Mouse (Mus musculus) spleen, postnatal 36 days (tissue): ENCODE measurements around the gene Ubald2.
A peak's percentile ranks its signal among the peaks of the same experiment; 100 is the strongest.
"Not testable (repeated sequence)": the region's sequence is repeated elsewhere in the genome, so short reads cannot be mapped to it uniquely, and the experiment has no call there.

Experiments used
- DNase-seq, 2 experiments: peaks; one replicate each; pipeline ENCODE4 v3.0.0; 2022; ENCODE audit warnings: low spot score in 2 of 2, mixed read lengths in 1 of 2

Gene Ubald2

DNA sequence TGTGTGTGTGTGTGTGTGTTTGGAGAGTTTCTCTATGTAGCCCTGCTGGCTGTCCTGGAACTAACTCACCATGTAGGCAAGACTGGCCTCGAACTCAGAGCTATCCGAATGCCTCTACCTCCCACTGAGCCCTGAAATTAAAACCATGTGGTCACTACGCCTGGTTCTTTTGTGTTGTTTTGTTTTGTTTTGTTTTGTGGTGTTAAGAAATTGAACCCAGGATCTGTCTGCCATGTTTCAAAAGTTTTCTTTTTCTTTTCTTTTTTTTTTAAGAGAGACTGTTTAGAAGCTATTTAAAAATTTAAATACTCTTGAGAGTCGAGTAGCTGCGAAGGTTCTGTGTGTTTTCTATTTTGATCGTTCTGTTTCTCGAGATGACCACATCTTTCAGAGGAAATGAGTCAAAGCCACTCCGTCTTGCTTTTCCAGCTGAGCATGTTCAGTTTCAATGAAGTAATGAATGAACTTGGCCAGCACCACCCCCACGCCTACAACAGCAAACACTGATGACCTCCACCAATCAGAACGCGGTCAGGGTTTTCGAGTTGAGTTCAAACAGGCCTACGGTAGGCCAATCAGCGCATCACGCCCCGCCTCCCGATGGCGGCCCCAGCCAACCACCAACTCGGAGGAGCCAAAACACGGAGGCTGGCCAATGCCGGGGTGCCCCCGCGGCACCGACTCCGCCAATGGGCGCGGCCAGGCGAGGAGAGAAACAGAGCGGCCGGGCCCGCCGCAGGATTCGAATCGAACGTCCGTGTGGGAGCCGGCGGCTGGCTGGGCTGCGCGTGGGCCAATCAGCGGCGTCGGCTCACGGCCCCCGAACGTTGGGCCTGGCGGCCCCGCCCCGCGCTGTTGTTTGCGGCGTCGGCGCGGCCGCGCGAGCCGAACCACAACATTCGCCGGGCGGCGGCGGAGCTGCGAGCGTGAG is at the start of gene Ubald2:
Gene Ubald2, plus strand, starts transcription at position 739 of the 931 bp plus-strand sequence.
- peak; percentile 100 for DNase-seq

DNA sequence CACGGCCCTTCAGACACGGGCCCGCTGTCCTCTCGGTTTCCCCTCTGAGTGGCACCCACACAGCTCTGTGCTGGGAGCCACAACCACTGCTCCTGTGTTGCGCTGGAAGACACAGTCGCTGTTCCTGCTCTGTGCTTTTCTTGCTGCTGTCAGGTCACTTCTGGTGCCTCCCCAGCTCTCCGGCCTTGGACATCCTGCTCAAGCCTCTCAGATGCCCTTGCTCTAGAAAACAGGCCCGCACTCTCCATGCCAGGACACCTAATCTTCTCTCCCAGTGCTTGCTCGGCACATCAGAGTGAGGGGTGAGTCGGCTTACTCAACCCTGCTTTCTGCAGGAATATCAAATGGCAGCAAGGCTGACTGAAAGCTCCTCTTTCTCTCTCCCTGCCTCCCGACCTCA is 49.7 kb upstream of the Ubald2 start:
- no peak for DNase-seq

DNA sequence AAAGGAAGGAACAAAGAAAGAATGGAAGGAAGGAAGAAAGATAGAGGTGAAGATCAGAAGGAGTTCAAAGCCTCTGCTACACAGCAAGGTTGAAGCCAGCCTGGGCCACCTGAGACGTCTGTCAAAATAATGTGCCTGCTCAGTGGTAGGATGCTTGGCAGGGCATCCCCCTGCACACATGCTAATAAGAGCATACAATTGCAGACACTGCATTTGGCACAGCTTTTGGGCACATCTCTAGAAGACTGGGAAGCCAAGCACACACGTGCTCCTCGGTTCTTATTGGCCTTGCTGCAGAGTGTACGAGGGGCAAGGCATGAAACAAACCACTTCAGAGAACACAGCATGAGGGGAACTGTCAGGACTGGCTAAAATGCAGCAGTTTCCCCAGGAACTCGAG is 47.9 kb upstream of the Ubald2 start:
- DNase-seq = no peak

DNA sequence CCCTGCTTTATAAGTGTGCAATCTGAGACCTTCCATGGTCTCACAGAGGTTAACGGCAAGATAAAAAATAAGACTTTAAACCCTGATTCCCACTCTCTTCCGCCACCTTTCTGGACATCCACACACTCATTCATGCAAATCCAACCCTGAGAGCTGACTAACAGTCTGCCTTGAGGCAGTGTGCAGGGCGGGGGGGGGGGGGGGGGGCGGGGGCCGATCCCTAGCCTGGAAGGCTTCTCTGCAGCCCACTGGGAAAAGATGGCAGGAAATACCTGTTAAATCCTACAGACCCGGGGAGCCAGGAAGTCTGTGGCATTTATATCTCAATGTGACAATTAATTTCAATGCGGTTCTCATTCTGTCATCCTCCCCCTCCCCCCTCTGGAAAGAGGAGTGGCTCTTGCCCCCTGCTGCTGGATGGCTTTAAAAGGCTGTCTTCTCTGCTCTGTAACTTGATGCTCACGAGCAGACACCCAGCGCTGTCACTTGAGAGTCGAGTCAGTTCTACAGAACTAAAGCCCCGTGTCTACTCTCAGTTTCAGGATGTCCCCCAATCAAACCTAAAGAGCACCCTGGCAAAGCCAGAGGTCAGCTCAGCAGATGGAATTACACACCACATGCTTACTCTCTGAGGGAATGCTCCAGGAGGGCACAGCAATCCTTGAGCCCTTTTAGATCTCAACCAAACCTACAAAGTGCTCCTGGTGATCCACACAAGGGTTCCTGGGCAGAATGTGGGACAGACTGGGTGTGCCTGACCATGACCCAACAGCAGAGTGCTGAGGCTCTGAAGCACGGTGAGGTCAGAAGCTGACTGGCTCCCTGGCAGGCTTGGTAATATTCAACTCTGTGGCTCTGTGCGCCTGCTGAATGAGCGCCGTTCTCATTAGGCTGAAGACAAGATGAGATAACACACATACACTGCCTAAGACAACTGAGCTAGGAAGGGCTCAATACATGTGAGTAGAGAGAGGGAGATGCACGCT is 46.5 kb upstream of the Ubald2 start:
- no peak for DNase-seq

DNA sequence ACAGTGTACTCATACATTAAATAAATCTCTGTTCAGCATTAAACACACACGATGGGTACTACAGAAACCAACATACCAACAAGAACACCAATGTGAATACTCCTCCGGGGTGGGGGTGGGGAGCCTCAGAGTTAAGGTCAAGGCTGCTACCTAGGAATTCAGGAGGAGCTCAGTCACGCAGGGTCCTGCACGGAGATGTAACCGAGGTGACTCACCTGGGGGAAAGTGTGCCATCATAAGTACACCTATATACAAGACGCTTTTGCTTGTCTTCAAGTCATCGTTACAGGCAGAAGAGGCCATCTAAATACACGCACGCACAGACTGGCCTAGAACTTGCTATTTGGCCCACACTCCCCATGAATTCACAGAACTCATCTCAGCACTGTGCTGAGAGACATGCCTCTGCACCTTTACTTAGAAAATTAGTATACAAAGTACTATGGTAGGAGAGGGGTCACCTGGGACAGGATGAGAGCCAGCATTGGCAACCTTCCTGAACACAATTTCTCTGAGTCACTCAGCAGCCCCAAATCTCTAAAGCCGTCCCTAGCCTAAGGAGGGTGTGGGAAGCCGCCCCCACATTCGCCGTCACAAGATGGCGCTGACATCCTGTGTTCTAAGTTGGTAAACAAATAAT is 44.9 kb upstream of the Ubald2 start:
- peak; percentile 42 to 65 for DNase-seq

DNA sequence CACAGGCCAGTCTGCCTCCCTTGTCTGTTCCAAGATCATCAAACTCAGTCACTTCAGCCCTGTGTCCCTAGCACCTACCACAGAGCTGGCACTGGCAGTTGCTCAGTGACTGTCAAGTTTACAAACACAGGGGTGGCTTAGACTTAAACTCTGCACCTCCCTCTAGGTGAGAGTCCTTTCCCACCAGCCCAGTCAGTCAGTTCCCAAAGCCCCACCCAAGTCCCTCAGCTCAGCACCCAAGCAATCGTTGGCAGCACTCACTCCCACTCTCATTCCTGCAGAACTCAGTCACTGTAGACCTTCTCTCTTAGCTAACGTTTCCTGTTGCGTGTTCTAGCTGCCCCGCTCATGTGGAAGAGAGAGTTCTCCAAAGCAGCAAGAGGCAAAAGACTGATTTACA is 39.1 kb upstream of the Ubald2 start:
- DNase-seq = no peak

DNA sequence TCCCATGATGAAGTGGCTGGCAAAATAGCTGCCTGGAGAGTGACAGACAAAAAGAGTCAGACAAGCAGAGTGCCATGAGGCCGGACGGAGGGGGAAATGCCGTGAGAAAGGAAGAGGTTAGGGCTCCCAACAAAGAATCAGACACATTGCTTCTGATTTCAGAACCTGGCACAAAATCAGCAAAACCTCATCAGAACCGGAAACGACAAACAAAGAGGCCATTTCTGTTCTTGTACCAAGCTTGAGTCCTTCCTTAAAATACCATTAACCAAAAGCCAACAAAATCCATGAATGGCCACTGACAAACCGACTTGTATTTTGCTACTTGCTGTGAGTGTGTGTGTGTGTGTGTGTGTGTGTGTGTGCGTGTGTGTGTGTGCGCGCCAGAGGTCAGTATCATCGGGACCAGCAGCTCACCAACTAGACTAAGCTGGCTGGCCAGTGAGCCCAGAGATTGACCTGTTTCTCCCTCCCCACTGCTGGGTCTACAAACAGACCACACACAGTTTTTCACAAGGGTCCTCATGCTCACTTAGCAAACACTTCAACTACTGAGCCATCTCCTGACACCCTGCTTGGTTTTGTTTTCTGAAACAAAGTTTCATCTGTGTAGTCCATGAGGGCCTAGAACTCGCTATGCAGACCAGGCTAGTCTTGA is 37.5 kb upstream of the Ubald2 start:
- no peak for DNase-seq

DNA sequence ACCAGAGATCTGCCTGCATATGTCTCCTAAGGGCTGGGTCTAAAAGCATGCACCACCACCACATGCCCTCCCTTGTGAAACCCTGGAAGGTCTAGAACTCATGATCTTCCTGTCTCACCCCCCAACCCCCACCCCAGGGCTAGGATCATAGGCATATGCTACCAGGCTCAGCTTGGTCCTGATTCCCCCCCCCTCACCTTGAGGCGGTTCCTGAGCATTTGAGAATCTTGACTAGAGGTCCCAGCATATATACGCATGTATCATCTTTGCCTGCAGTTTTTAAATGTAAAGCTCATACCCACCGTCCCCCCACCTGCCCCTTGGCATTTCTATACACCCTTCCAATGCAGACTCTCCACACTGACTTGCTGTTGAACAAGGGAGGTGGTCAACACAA is 37.0 kb upstream of the Ubald2 start:
- no peak for DNase-seq

DNA sequence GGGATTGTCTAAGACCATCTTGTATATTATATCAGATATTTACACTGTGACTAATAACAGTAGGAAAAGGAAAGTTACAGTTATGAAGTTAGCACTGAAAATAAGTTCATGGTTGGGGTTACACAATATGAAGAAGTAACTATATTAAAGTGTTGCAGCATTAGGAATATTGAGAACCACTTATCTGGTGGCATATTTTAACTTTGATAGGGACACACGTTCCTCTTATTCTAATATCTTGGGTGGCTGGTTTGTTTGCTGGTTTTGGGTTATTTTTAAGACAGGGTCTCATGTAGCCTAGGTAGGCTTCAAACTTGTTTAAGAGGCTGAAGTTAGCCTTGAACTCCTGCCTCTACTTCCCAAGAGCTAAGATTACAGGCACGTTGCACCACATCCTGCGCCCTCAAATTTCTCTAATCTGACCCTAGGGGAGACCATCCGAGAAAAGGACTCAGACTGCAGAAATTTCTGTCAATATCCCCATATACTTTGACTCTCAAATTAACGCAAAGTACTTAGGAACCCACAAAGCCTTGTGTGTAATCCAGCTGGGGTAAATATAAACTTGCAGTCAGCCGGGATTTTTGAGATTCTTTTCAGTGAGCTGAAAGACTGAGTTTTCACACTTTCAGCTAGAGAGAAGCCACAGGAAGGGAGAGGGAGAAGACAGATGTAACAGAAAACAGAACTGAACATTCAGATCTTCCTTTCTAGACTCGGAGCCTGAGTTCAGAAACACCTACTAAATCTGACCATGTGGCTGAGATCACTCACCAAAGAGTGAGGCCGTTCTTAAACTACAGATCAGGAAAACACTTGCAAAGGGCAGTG is 36.2 kb upstream of the Ubald2 start:
- no peak for DNase-seq

DNA sequence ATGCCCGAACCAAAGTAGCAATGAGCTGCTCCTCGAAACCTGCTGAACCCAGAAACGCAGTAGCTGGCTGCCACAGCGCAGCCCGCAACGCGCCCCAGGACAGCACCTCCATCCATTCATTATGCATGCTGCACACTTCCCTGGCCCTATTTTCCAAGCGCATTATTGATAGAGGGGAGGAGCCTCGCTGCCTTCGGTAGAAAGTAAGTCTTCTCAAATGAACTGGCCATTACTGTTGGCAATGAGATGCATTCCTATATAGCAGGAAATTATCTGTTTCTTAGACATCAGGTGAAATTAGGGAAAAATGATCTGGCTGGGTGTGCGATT is 35.6 kb upstream of the Ubald2 start:
- no peak for DNase-seq

DNA sequence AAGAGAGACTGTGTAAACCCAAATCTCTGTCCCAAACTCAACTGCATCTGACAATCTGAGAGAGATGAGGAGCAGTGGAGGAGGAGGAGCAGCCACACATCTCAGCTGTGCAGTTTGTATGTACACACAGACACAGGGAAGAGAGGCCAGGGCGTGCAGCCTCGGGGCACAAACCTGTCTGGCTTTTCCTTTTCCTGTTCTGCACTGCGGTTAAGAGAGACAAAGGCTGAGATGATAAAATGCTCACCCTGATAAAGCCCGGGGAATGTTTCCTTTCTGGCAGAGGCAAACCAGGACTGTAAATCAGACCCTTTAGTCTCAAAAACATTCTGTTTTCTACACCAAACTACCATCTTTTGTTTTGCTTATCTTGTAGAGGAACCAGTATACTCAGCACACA is 33.3 kb upstream of the Ubald2 start:
- DNase-seq = no peak

DNA sequence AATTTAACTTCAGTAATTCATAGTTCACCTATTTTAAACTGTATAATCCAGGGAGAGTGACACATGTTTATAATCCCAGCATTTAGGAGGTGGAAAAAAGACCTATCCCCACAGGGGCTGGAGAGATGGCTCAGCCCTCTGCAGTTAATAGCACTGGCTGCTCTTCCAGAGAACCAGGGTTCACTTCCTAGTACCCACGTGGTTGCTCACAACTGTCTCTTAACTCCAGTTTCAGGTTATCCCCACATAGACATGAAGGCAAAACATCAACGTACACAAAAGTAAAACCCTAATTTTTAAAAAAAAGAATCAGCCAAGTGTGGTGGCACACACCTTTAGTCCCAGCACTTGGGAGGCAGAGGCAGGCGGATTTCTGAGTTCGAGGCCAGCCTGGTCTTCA is 28.3 kb upstream of the Ubald2 start:
- DNase-seq = no peak

DNA sequence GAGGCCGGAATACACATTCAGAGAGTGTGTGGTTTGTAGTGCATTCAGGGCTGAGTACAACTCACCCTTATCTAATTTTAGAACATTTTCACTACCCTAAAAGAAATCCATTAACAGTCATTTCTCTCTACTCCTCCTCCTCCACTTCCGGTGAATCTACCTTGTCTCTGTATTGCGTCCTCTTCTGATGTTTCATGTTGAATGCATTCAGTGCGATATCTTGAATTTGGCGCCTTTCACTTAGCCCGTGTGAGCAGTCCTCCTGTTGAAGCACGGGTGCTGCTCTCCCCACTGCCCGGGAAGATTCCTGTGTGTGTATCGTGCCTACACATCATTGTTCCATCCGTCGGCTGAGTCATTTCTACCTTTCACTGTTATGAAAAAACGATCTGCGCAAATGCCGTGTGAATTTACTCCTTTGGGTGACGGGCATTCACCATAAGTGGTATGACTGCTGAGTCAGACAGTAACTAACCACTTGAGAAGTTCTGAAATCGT is 27.6 kb upstream of the Ubald2 start:
- peak; percentile 52 to 61 for DNase-seq

DNA sequence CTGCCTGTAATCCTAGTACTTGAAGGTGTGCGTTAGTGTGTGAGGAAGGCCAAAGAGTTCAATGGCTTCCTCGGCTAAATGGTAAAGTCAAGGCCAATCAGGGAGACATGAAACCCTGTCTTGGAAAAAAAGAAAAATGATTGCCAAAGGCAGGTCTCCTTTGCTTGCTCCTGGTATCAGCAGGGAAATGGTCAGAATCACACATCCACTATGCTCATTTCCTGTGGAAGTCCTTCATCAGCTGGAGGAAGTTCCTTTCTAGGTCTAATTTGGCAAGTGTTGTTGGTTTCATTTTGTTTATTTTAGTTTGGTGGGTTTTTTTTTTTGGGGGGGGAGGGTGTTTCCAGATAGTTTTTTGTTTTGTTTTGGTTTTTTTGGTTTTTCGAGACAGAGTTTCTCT is 24.9 kb upstream of the Ubald2 start:
- DNase-seq = no peak

DNA sequence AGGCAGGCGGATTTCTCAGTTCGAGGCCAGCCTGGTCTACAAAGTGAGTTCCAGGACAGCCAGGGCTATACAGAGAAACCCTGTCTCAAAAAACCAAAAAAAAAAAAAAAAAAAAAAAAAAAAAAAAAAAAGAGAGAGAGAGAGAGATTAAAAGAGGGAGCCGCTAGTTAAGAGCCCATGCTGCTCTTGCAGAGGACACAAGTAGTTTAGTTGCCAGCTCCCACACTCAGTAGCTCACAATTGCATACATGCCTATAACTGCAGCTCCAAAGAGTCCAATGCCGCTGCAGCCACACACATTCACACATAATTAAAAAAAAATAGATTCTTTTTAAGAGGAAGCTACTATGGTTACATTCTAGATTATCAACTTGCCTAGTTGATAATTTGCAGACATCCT is 23.5 kb upstream of the Ubald2 start:
- DNase-seq = not testable (repeated sequence)

DNA sequence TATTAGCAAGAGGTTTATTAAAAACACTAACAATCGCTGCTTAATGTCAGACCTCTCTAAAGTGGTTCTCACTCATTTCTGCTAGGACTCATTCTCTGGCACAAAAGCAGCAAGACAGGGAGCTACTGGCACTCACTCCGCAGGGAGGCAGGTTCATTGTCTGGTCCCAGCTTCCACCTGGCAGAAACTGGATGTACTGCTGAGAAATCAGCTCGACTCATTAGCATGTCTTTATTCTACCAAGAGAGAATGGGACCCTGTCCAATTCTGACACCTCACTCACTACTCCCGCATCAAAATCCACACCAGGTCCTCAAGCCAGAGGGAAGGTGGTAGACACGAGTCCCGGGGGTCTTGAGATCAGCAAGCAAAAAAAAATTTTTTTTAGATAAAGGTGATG is 22.3 kb upstream of the Ubald2 start:
- no peak for DNase-seq

DNA sequence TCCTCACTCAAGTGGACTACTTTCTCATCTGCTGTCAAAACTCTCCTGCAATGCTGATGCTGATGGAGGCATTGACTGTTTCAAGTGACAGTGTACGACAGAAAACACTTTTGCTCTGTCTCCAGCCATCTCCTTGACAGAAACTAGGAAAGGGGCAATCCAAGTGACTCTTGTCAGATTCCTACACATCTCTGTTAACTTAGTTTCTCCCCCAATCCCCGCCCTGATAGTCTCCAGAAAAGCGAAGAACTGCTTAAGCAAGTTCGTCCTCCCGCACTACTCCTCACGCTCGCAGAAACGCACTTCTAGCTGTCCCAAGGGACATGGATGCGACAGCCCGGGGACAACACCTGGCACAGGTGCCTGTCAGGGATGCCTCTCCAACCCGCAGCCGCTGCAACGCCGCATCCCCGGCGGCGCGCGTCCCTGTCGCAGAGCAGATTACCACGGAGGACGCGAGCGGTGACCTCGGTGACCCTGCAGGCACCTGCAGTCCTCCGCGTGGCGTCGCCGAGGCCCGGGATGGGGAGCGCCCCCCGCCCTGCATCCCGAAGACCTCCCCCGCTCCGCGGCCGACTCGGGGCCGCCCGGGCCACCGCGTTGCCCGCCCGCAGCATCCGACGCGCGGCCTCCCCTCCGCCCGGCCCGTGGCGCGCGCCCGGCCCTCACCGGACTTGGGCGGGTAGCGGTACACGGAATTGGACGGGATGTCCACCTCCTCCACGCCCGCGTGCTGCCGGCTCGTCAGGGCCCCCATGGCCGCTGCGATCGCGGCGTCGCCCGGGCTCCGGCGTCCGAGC is 21.7 kb upstream of the Ubald2 start:
- no peak for DNase-seq

DNA sequence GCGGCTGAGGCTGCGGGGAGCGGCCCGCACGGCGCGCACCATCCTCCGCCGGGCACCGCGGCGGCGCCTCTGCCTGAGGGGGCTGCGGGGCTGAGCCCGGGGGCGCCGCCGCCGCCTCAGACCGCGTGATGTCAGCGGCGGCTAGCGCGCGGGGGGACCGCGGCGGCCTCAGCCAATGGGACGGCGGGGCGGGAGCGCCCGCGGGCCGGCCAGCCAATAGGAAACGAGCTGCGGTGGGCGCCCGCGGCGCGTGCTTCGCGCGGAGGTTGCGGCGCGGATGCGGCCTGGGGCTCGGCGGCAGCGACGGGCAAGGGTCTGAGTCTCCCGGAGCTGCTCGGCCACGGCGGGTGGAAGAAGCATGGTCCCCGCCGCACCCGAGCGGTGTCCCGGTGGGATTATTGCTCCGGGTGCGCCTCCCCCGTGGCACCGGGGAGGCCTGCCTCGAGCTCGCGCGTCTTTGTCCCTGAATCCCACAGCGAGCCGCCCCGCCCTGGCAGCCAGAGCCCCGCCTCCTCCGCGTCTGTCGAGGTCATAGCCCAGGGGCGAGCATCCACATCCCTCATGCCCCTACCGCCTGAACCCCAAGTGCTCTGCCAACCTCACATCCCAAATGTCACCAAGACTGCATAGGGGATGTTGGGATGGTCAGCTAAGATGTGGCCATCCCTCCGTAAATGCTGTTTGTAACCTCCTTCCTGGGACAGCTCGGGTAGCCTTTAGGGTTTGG is 20.8 kb upstream of the Ubald2 start, which contains the start of gene Rnf157:
Gene Rnf157, minus strand, starts transcription at position 129 of the 727 bp plus-strand sequence.
- peak; percentile 76 to 80 for DNase-seq

DNA sequence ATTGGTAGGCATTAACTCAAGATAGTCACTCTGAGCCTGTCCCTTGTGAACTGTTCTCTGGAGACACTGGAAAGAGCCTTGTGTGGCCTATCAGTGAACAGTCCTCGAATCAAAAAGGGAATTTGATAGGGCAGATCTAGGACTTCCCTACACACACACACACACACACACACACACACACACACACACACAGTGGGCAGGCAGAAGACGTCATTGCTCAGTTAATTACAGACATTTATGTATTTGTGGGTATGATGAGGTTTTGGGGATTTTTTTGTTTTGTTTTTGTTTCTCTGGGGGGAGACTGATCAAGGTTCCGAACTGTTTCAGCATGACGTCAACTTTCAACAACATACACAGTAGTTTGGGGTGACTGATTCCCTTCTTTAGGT is 20.3 kb upstream of the Ubald2 start:
- no peak for DNase-seq
